Mouse (Mus musculus): ENCODE measurements around the gene Rgs6.

The Rgs6 gene

GRCm38 (mm10) chr12:82588017-82588416 is at the start of gene Rgs6:
Gene Rgs6 (plus strand): TSS chr12:82588292.
- CTCF ChIA-PET: no interaction called here

- CTCF ChIA-PET: no interaction called here
Measured at GRCm38 (mm10) chr12:82547127-82547526, 41.0 kb upstream of the Rgs6 start.

GRCm38 (mm10) chr12:82549228-82549627 is 38.9 kb upstream of the Rgs6 start:
- CTCF ChIA-PET: no interaction called here

GRCm38 (mm10) chr12:82550076-82550475 is 38.0 kb upstream of the Rgs6 start:
- CTCF ChIA-PET: no interaction called here

GRCm38 (mm10) chr12:82552376-82552775 is 35.7 kb upstream of the Rgs6 start:
- CTCF ChIA-PET: no interaction called here

- CTCF ChIA-PET: no interaction called here
Measured at GRCm38 (mm10) chr12:82562916-82563315, 25.2 kb upstream of the Rgs6 start.

GRCm38 (mm10) chr12:82568370-82568769 is 19.7 kb upstream of the Rgs6 start:
- CTCF ChIA-PET: no interaction called here

GRCm38 (mm10) chr12:82572706-82573105 is 15.4 kb upstream of the Rgs6 start:
- CTCF ChIA-PET: no interaction called here

- CTCF ChIA-PET: interaction anchor here (0.6 kb wide), 1 partner anchor 116 kb away, joined by 7 read pairs; no protein-coding TSS in a partner anchor
Measured at GRCm38 (mm10) chr12:82586592-82586991, 1.5 kb upstream of the Rgs6 start.

- CTCF ChIA-PET: interaction anchor here (0.6 kb wide), 1 partner anchor 115 kb away, joined by 7 read pairs; no protein-coding TSS in a partner anchor
Measured at GRCm38 (mm10) chr12:82587348-82587895, 670 bp upstream of the Rgs6 start.

- CTCF ChIA-PET: no interaction called here
Measured at GRCm38 (mm10) chr12:82588846-82589630, 946 bp downstream of the Rgs6 start.

- CTCF ChIA-PET: no interaction called here
Measured at GRCm38 (mm10) chr12:82599011-82599410, 10.9 kb downstream of the Rgs6 start.

- CTCF ChIA-PET: no interaction called here
Measured at GRCm38 (mm10) chr12:82600406-82600805, 12.3 kb downstream of the Rgs6 start.

- CTCF ChIA-PET: no interaction called here
Measured at GRCm38 (mm10) chr12:82602823-82603222, 14.7 kb downstream of the Rgs6 start.

- CTCF ChIA-PET: no interaction called here
Measured at GRCm38 (mm10) chr12:82603308-82603707, 15.2 kb downstream of the Rgs6 start.

- CTCF ChIA-PET: no interaction called here
Measured at GRCm38 (mm10) chr12:82603979-82604378, 15.9 kb downstream of the Rgs6 start.

GRCm38 (mm10) chr12:82612769-82613660 is 24.9 kb downstream of the Rgs6 start:
- CTCF ChIA-PET: interaction anchor here (0.6 kb wide), 1 partner anchor 13 kb away, joined by 3 read pairs; no protein-coding TSS in a partner anchor

GRCm38 (mm10) chr12:82616486-82616812 is 28.4 kb downstream of the Rgs6 start:
- CTCF ChIA-PET: no interaction called here

GRCm38 (mm10) chr12:82616813-82617681 is 29.0 kb downstream of the Rgs6 start:
- CTCF ChIA-PET: interaction anchor here (0.6 kb wide), 1 partner anchor 1680 kb away, joined by 7 read pairs; no protein-coding TSS in a partner anchor

- CTCF ChIA-PET: no interaction called here
Measured at GRCm38 (mm10) chr12:82617682-82618370, 29.7 kb downstream of the Rgs6 start.

- CTCF ChIA-PET: no interaction called here
Measured at GRCm38 (mm10) chr12:82640441-82640840, 52.3 kb downstream of the Rgs6 start.

Data from spleen, embryonic (tissue).